10 mouse cellular contexts compared by ENCODE assay signal in genomic region chr9:121974141-121974986, GRCm38 (mm10). TPM values are rescaled to one million over a fixed set of nuclear protein-coding genes. Genes with fewer than 3 reads are reported as not detected.
DNase-seq lines count a peak whose midpoint lies in the region; ATAC-seq lines count a peak whose summit lies in the region.
"Had no signal": no experiment of that assay in that cellular context is flagged by ENCODE, and none has a peak within 500 bp of the region (broad histone marks: within the 10 kb centered on the region; RNA-seq: fewer than 3 reads in every experiment).

No protein-coding gene starts in this region.

- peak overlapping the region; percentile 45 for H3K27ac ChIP-seq in limb, embryonic 13.5 days
- H3K27ac ChIP-seq: macrophage had no signal

- intact Hi-C loops in left cerebral cortex, postnatal 4 days (cut with DNase I), result no loop called here

- peaks cover 8% of the 10 kb centered on the region; the same call in 1 of the 2 replicates for H3K36me3 ChIP-seq in limb, embryonic 13.5 days

- ATAC-seq in cerebellum, adult (ENCODE audit: insufficient number of reproducible peaks, low FRiP score, low TSS enrichment), result peak; percentile 77; the same call in 1 of the 2 replicates
- no peak for ATAC-seq in limb, embryonic 13.5 days (ENCODE audit: low FRiP score, low read depth)

- no peak for DNase-seq in cerebellum, postnatal 4 days (ENCODE audit: low spot score in 2 of 2)
- peak; percentile 59 for DNase-seq in left cerebral cortex, postnatal 4 days
- DNase-seq in left cerebral cortex, adult 18-20 months (ENCODE audit: low spot score in 2 of 2), result no peak
- peak; percentile 74 to 77 for DNase-seq in cerebellum, postnatal 25 days
- DNase-seq in thymus, postnatal 36 days, result no peak
- DNase-seq in right cerebral cortex, postnatal 10 days (ENCODE audit: low spot score in 2 of 2), result no peak

- no peak overlapping the region for H3K4me3 ChIP-seq in limb, embryonic 13.5 days

- no peak overlapping the region for H3K4me2 ChIP-seq in limb, embryonic 13.5 days (replicated peaks)

- peaks cover 24% of the 10 kb centered on the region for H3K4me1 ChIP-seq in limb, embryonic 13.5 days

- no peak overlapping the region for H3K9ac ChIP-seq in limb, embryonic 13.5 days

- 75% methylated on average over 12 of the region's 12 CpGs for WGBS in limb, embryonic 13.5 days

- no peaks in the 10 kb centered on the region for H3K27me3 ChIP-seq in limb, embryonic 13.5 days

- H3K9me3 ChIP-seq in limb, embryonic 13.5 days, result no peaks in the 10 kb centered on the region; the same call in 1 of the 2 replicates

RNA-seq across cellular contexts. Expression of gene Pomgnt2, which starts 22.5 kb away (rescaled TPM):
- total RNA-seq in left cerebral cortex, postnatal 4 days (2021), result 10 to 100 TPM; 31.5 to 35.8 TPM
- total RNA-seq in left cerebral cortex, adult 18-20 months (2021), result 10 to 100 TPM; 43.2 to 43.4 TPM
- polyA plus RNA-seq in limb, embryonic 13.5 days (2015; fragmentation: Nextera tagmentation; extraction: Ambion mirVana), result 15.2 and 16.0 TPM in 2 replicates

RNA-seq across cellular contexts. Expression of gene Fam198a, which starts 23.6 kb away (rescaled TPM):
- total RNA-seq in left cerebral cortex, postnatal 4 days (2021), result 1 to 10 TPM; 3.1 to 3.5 TPM
- total RNA-seq in left cerebral cortex, adult 18-20 months (2021), result 1 to 10 TPM; 5.4 to 7.5 TPM
- 5.4 and 6.1 TPM in 2 replicates for polyA plus RNA-seq in limb, embryonic 13.5 days (2015; fragmentation: Nextera tagmentation; extraction: Ambion mirVana)
- total RNA-seq: common myeloid progenitor, adult 5-6 weeks had no signal
- polyA plus RNA-seq: macrophage had no signal

RNA-seq across cellular contexts. Expression of gene Cyp8b1, which starts 58.3 kb away (rescaled TPM):
- total RNA-seq in left cerebral cortex, postnatal 4 days (2021), result not detected
- not detected for total RNA-seq in left cerebral cortex, adult 18-20 months (2021)
- not detected in 2 replicates for polyA plus RNA-seq in limb, embryonic 13.5 days (2015; fragmentation: Nextera tagmentation; extraction: Ambion mirVana)
- total RNA-seq: common myeloid progenitor, adult 5-6 weeks had no signal
- polyA plus RNA-seq: macrophage had no signal

Comparison
In these comparisons a context has a peak if more than half of its experiments do, and no peak if none do; other contexts are left out.
1. DNase-seq: peak in left cerebral cortex, postnatal 4 days (single experiment) and cerebellum, postnatal 25 days (2 of 2); none in cerebellum, postnatal 4 days (0 of 2), left cerebral cortex, adult 18-20 months (0 of 2), thymus, postnatal 36 days (0 of 2) and right cerebral cortex, postnatal 10 days (0 of 2).